Mouse (Mus musculus) CH12.LX (cell line): ENCODE results near the gene Mrps25. TPM values are rescaled to one million over a fixed set of nuclear protein-coding genes. Genes with fewer than 3 reads are reported as not detected.
A peak's percentile ranks its signal among the peaks of the same experiment; 100 is the strongest.

Experiments used
- DNase-seq: peaks from one replicate; pipeline ENCODE4 v3.0.0-alpha.2; 2013; ENCODE audit errors: extremely low read depth
- H3K27ac ChIP-seq: 2 replicates; pipeline ENCODE4 v1.5.1; 2012; ENCODE audit warnings: low read depth, mild to moderate bottlenecking, control low read depth, moderate library complexity; ENCODE audit not compliant: insufficient read depth
- H3K27me3 ChIP-seq: replicated peaks from 2 replicates; pipeline ENCODE3; 2012; ENCODE audit warnings: inconsistent platforms
- H3K36me3 ChIP-seq, 2 experiments: replicated peaks in 1 of 2; 2 replicates each; pipeline versions ENCODE3 to v1.6.1; 2012; ENCODE audit warnings: inconsistent platforms in 1 of 2, low read length in 1 of 2, mild to moderate bottlenecking in 1 of 2, mixed read lengths in 1 of 2, moderate library complexity in 1 of 2; ENCODE audit not compliant: control insufficient read depth in 1 of 2, insufficient read depth in 1 of 2
- H3K4me1 ChIP-seq, 2 experiments: 2 replicates each; pipeline ENCODE4 v1.6.1; 2012; ENCODE audit warnings: inconsistent platforms in 1 of 2, moderate library complexity in 1 of 2; ENCODE audit not compliant: insufficient read depth in 2 of 2, control insufficient read depth in 1 of 2
- H3K4me2 ChIP-seq: 2 replicates; pipeline ENCODE4 v1.6.1; 2012; ENCODE audit warnings: low read depth, mild to moderate bottlenecking, control low read depth; ENCODE audit not compliant: poor library complexity, insufficient read depth, severe bottlenecking
- H3K4me3 ChIP-seq, 3 experiments: fragments of 150-350 bp in 1 of 3; sonication (generic) in 1 of 3; replicated peaks in 1 of 3; 2 replicates each; pipeline versions ENCODE3 to v1.5.1; 2011 to 2012; ENCODE audit warnings: low read depth in 2 of 3, low read length in 2 of 3, mild to moderate bottlenecking in 2 of 3, moderate library complexity in 2 of 3, control low read depth in 1 of 3, improper control_type of control experiment in 1 of 3, inconsistent platforms in 1 of 3, mixed read lengths in 1 of 3; ENCODE audit not compliant: poor library complexity in 1 of 3
- H3K79me2 ChIP-seq: replicated peaks from 2 replicates; pipeline ENCODE4 v1.6.1; 2012; ENCODE audit warnings: mild to moderate bottlenecking, moderate library complexity; ENCODE audit not compliant: control insufficient read depth, poor library complexity, insufficient read depth, severe bottlenecking; ENCODE audit errors: extremely low read depth
- H3K9ac ChIP-seq: 2 replicates; pipeline ENCODE4 v1.6.1; 2012; ENCODE audit warnings: low read depth, mild to moderate bottlenecking, control low read depth, moderate library complexity; ENCODE audit not compliant: insufficient read depth
- H3K9me3 ChIP-seq: replicated peaks from 2 replicates; pipeline ENCODE3; 2012; ENCODE audit warnings: low read length, inconsistent platforms, mixed read lengths
- CTCF ChIP-seq, 2 experiments: IDR thresholded peaks in 1 of 2; conservative IDR thresholded peaks in 1 of 2; 2 replicates each; pipeline ENCODE4 v1.5.1; 2011 to 2012; ENCODE audit warnings: low read depth in 2 of 2, low read length in 2 of 2, improper control_type of control experiment in 1 of 2, inconsistent platforms in 1 of 2, mild to moderate bottlenecking in 1 of 2, moderate library complexity in 1 of 2
- E2F4 ChIP-seq: IDR thresholded peaks from 2 replicates; pipeline ENCODE4 v1.6.1; 2011; ENCODE audit warnings: low read depth, low read length, improper control_type of control experiment; ENCODE audit not compliant: insufficient replicate concordance
- ELF1 ChIP-seq: IDR thresholded peaks from 2 replicates; pipeline ENCODE4 v1.6.1; 2014; ENCODE audit warnings: low read depth, mild to moderate bottlenecking, inconsistent platforms, low read length, improper control_type of control experiment
- JUN ChIP-seq: IDR thresholded peaks from 2 replicates; pipeline ENCODE4 v1.6.1; 2011; ENCODE audit warnings: low read depth, mild to moderate bottlenecking, low read length, improper control_type of control experiment, moderate library complexity; ENCODE audit not compliant: insufficient read depth
- MAZ ChIP-seq: IDR thresholded peaks from 2 replicates; pipeline ENCODE4 v1.6.1; 2012; ENCODE audit warnings: low read depth, mild to moderate bottlenecking, inconsistent platforms, low read length, improper control_type of control experiment, moderate library complexity
- NELFE ChIP-seq: IDR thresholded peaks from 2 replicates; pipeline ENCODE4 v1.6.1; 2011; ENCODE audit warnings: low read depth, low read length, improper control_type of control experiment
- POLR2AphosphoS2 ChIP-seq: IDR thresholded peaks from 2 replicates; pipeline ENCODE4 v1.6.1; 2011; ENCODE audit warnings: low read depth, low read length, improper control_type of control experiment
- RAD21 ChIP-seq: IDR thresholded peaks from 2 replicates; pipeline ENCODE4 v1.6.1; 2011; ENCODE audit warnings: low read depth, mild to moderate bottlenecking, low read length, improper control_type of control experiment, moderate library complexity
- UBTF ChIP-seq: IDR thresholded peaks from 2 replicates; pipeline ENCODE4 v1.6.1; 2012; ENCODE audit warnings: low read depth, mild to moderate bottlenecking, inconsistent platforms, low read length, improper control_type of control experiment, moderate library complexity
- dilution Hi-C: fragments of 300-500 bp; cut with MboI; formaldehyde crosslinking; loops from 2 replicates; pipeline ENCODE4 v1.14.3; 2020; ENCODE audit warnings: low sequenced_read_pairs; ENCODE audit not compliant: extremely low pct_unique_long_range_greater_than_20kb, extremely low pct_ligation_motif_present
- in situ Hi-C: fragments of 300-500 bp; cut with MboI; formaldehyde crosslinking; loops from 3 replicates; pipeline ENCODE4 v1.14.3; 2019; ENCODE audit warnings: low sequenced_read_pairs, low pct_ligation_motif_present, low pct_unique_long_range_greater_than_20kb, mixed read lengths
- polyA plus RNA-seq: library from polyadenylated mRNA; unstranded; fragments of >175 nt; gene quantifications from 2 replicates; pipeline ENCODE4 v1.2.1, GENCODE M21; 2012; ENCODE audit warnings: low read depth; ENCODE audit not compliant: insufficient read length
- total RNA-seq, 2 experiments: library from RNA; depleted of rRNA; stranded (reverse); fragments of 300-350 nt in 1 of 2; fragments of >200 nt in 1 of 2; gene quantifications; 2 replicates each; pipeline ENCODE4 v1.2.3; 2012 to 2014

The Mrps25 gene
- total and polyA plus RNA-seq, 3 experiments = 38.6 to 70.6 (median 61.4) TPM

DNA sequence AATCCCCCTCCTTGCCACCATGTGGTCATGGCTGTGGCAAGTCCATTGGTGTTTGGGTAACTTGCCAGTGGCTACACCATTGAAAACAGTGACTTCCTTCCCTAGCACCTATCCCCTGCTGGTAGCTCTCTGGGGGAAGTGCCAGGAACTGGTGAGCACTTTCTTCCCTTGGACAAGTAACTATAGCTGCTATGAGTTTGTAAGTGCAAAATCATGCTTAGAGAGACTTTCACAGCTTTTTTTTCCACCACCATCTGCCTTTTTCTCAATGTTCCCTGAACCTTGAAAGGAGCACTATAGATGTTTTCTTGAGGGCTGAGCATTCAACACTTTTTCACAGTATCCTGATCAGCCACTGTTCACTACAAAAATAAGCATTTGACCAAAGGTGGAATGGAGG is 59.3 kb downstream of the Mrps25 start:
- H3K27me3 ChIP-seq = no peaks in the 10 kb centered on the region
- no peak overlapping the region for H3K4me3 ChIP-seq
- H3K27ac ChIP-seq = no peak overlapping the region
- peaks cover 0 to 4% of the 10 kb centered on the region in 2 experiments for H3K36me3 ChIP-seq
- H3K79me2 ChIP-seq = peaks cover 10% of the 10 kb centered on the region
- no peak overlapping the region for H3K4me2 ChIP-seq
- peak; percentile 24 for DNase-seq
- H3K9me3 ChIP-seq = no peaks in the 10 kb centered on the region
- dilution Hi-C loops (no loop called here), in situ Hi-C loops (no loop called here)
- H3K9ac ChIP-seq = no peak overlapping the region
- peaks cover 0 to 58% of the 10 kb centered on the region in 2 experiments; a peak in 3 of 4 replicates for H3K4me1 ChIP-seq
- TF ChIP-seq ELF1 (no peak), NELFE (no peak), POLR2AphosphoS2 (no peak), MAZ (no peak), CTCF (conservative IDR thresholded peaks at IDR 0.05 in 1 of 2, IDR thresholded peaks at IDR 0.05 in 1 of 2; ENCODE audit: low read depth in 2 of 2, low read length in 2 of 2) (no peak), UBTF (no peak), JUN (no peak), E2F4 (no peak), RAD21 (no peak)
- TF ChIP-seq, all 38 proteins: peak for 0

Other genes with a start within 250 kb of the Mrps25 start
- not detected in 2 replicates for gene Fgd5, start 205.2 kb downstream of the Mrps25 start, total RNA-seq (2012; rRNA removed)
- not detected in 2 replicates for gene Fgd5, start 205.2 kb downstream of the Mrps25 start, total RNA-seq (2014; rRNA removed)
- gene Fgd5, start 205.2 kb downstream of the Mrps25 start, polyA plus RNA-seq = not detected in 2 replicates
- gene Nr2c2, start 92.6 kb downstream of the Mrps25 start, total RNA-seq (2012; rRNA removed) = 14.1 and 14.3 TPM in 2 replicates
- gene Nr2c2, start 92.6 kb downstream of the Mrps25 start, total RNA-seq (2014; rRNA removed) = 12.4 and 13.0 TPM in 2 replicates
- 12.2 and 12.7 TPM in 2 replicates for gene Nr2c2, start 92.6 kb downstream of the Mrps25 start, polyA plus RNA-seq
- 11.5 and 11.7 TPM in 2 replicates for gene Rbsn, start 30.9 kb upstream of the Mrps25 start, total RNA-seq (2012; rRNA removed)
- gene Rbsn, start 30.9 kb upstream of the Mrps25 start, total RNA-seq (2014; rRNA removed) = 10.4 and 12.6 TPM in 2 replicates
- gene Rbsn, start 30.9 kb upstream of the Mrps25 start, polyA plus RNA-seq = 11.8 and 12.3 TPM in 2 replicates
- not detected in 2 replicates for gene Trh, start 60.6 kb upstream of the Mrps25 start, total RNA-seq (2012; rRNA removed)
- gene Trh, start 60.6 kb upstream of the Mrps25 start, total RNA-seq (2014; rRNA removed) = not detected in 2 replicates
- not detected in 2 replicates for gene Trh, start 60.6 kb upstream of the Mrps25 start, polyA plus RNA-seq